ENCODE assay signal across 13 mouse cellular contexts in the genomic region with DNA sequence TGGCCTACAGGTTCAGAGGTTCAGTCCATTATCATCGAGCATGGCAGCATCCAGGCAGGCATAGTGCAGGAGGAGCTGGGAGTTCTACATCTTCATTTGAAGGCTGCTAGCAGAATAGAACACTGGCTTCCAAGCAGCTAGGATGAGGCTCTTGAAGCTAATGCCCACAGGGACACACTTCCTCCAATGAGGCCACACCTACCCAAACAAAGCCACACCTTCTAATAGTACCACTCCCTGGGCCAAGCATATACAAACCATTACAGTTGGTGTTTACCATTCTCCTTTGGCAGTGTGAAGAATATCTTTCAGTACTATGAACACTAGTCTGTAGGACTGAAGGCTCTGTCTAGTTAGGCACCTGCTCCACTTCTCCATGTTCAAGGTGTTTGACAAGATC.
"Had no signal": no experiment of that assay in that cellular context is flagged by ENCODE, and none has a peak within 500 bp of the region (broad histone marks: within the 10 kb centered on the region; RNA-seq: fewer than 3 reads in every experiment).

No protein-coding gene starts in this region.

- H3K4me3 ChIP-seq: layer of hippocampus, adult 2 months; limb, embryonic 13.5 days; lung, embryonic 15.5 days; megakaryocyte, embryonic 14.5 days; midbrain, embryonic 12.5 days had no signal

- H3K27me3 ChIP-seq: limb, embryonic 13.5 days; lung, embryonic 15.5 days; megakaryocyte, embryonic 14.5 days; midbrain, embryonic 12.5 days had no signal

- ATAC-seq: midbrain, embryonic 16.5 days had no signal

- H3K9ac ChIP-seq: limb, embryonic 13.5 days; liver, embryonic 14.5 days; lung, embryonic 15.5 days; midbrain, embryonic 12.5 days had no signal

- DNase-seq: kidney, postnatal 10 days; kidney, postnatal 4 days; left cerebral cortex, postnatal 4 days; lung, postnatal 4 days; right cerebral cortex, postnatal 14 days; thymus, postnatal 4 days had no signal

- H3K27ac ChIP-seq: layer of hippocampus, adult 2 months; limb, embryonic 13.5 days; liver, embryonic 14.5 days; lung, embryonic 15.5 days; midbrain, embryonic 12.5 days had no signal

- H3K4me1 ChIP-seq: limb, embryonic 13.5 days; lung, embryonic 15.5 days; megakaryocyte, embryonic 14.5 days; midbrain, embryonic 12.5 days had no signal

- H3K4me2 ChIP-seq: limb, embryonic 13.5 days; lung, embryonic 15.5 days; midbrain, embryonic 12.5 days had no signal

- H3K9me3 ChIP-seq: limb, embryonic 13.5 days; lung, embryonic 15.5 days; megakaryocyte, embryonic 14.5 days; midbrain, embryonic 12.5 days had no signal
